Mouse (Mus musculus) heart, embryonic 16.5 days (tissue): ENCODE results near the gene Uhrf1. TPM values are rescaled to one million over a fixed set of nuclear protein-coding genes. Genes with fewer than 3 reads are reported as not detected.

Experiments
- ATAC-seq: fragments of 200-750 bp; cut with Nextera tagmentation; replicated peaks from 2 replicates; pipeline ENCODE4 v1.8.0; 2017; ENCODE audit warnings: moderate number of reproducible peaks; ENCODE audit not compliant: insufficient read depth, low FRiP score; ENCODE audit errors: extremely low read depth
- H3K27ac ChIP-seq: fragments of 300-500 bp; sonication (generic); 2 replicates; pipeline ENCODE4 v1.5.1; 2014; ENCODE audit warnings: mild to moderate bottlenecking, low read length, control low read depth, moderate library complexity
- H3K27me3 ChIP-seq: fragments of 300-500 bp; sonication (generic); 2 replicates; pipeline ENCODE4 v1.6.1; 2014; ENCODE audit warnings: low read length, mixed read lengths; ENCODE audit not compliant: control insufficient read depth, insufficient read depth
- H3K36me3 ChIP-seq: fragments of 300-500 bp; sonication (generic); 2 replicates; pipeline ENCODE4 v1.6.1; 2014; ENCODE audit not compliant: control insufficient read depth, insufficient read depth
- H3K4me1 ChIP-seq: fragments of 300-500 bp; sonication (generic); 2 replicates; pipeline ENCODE4 v1.6.1; 2014; ENCODE audit warnings: low read length, mixed read lengths; ENCODE audit not compliant: control insufficient read depth, insufficient read depth
- H3K4me2 ChIP-seq: fragments of 300-500 bp; sonication (generic); 2 replicates; pipeline ENCODE4 v1.6.1; 2014; ENCODE audit warnings: low read depth, mild to moderate bottlenecking, control low read depth, low read length
- H3K4me3 ChIP-seq: fragments of 300-500 bp; sonication (generic); 2 replicates; pipeline ENCODE4 v1.5.1; 2014; ENCODE audit warnings: mild to moderate bottlenecking, control low read depth, low read length
- H3K9ac ChIP-seq: fragments of 300-500 bp; sonication (generic); 2 replicates; pipeline ENCODE4 v1.6.1; 2014; ENCODE audit warnings: low read length, control low read depth
- H3K9me3 ChIP-seq: fragments of 300-500 bp; sonication (generic); replicated peaks from 2 replicates; pipeline ENCODE4 v1.6.1; 2016; ENCODE audit warnings: low read length; ENCODE audit not compliant: control insufficient read depth
- WGBS: fragments of 180-500 bp; shearing (Covaris S2); extraction: QIAGEN DNeasy Blood & Tissue Kit; methylation state at CpG from one replicate; pipeline ENCODE4 v1.1.7; 2014; 5-methylcytosine and 5-hydroxymethylcytosine counted together
- polyA plus RNA-seq: library from polyadenylated mRNA; unstranded; fragments of >200 nt; fragmentation: Nextera tagmentation; extraction: Ambion mirVana; gene quantifications from 2 replicates; pipeline ENCODE4 v1.2.1, GENCODE M21; 2015

Gene Uhrf1
- polyA plus RNA-seq, 1 experiment from 2014 or later = 94.0 TPM

DNA sequence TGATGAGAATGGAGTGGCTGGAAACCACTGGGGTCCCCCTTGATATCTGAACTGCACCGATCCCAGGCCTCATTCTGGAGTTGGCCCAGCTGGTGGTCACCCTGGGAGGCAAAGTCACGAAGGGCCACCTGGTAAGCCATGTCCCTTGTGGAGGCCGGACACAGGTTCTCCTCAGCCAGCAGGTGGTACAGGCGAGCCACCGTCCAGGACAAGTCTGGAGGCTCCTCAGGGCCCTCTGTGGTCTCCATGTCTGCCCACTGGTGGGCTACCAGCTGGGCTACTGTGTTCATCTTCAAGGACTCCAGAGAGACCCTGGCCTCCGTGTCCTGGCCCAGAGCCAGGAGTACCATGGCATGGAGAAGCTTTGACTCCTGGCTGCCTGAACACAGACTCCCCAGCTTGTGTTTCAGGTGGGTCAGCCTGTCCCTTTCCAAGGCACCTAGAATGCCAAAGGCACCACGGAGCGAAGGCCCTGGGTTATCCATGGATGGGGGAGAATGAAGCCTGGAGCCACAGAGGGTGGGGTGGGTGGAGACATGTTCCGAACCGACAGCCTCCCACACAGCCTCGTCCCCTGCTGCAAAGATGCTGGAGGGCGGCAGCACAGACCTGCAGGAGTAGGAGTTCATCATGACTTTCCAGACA, 31.4 kb upstream of the Uhrf1 start:
- H3K4me2 ChIP-seq = no peak overlapping the region
- no peak for ATAC-seq
- 86% methylated on average over 12 of the region's 12 CpGs for WGBS

DNA sequence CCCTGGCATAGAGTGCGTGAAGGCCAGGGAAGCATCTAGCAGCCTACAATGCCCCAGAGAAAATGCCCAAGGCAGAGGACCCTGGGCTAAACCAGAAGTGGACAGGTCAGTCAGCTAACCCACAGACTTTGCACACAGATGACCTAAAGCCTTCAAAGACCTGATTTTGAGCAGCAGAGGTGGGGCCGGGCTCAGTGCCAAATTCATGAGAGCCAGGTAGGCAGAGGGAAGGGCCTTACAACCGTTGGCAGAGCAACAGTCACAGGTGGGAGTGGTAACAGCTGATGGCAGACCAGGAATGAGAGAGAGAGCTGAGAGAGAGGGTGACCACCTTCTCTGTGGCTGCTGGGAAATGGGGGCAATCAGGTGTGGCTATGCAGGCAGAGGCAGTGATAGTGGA, 30.5 kb upstream of the Uhrf1 start:
- ATAC-seq = no peak
- Histone ChIP-seq H3K4me2 (no peak overlapping the region), H3K9ac (no peak overlapping the region), H3K27ac (no peak overlapping the region), H3K4me1 (peaks cover 25% of the 10 kb centered on the region), H3K9me3 (no peaks in the 10 kb centered on the region), H3K4me3 (no peak overlapping the region), H3K27me3 (no peaks in the 10 kb centered on the region), H3K36me3 (peaks cover 22% of the 10 kb centered on the region)
- WGBS = 67% methylated on average over 3 of the region's 3 CpGs

More for the DNA sequence above, 31.4 kb upstream of the Uhrf1 start:
- H3K9me3 ChIP-seq = no peaks in the 10 kb centered on the region
- no peak overlapping the region; the same call in 1 of the 2 replicates for H3K9ac ChIP-seq
- H3K27me3 ChIP-seq = no peaks in the 10 kb centered on the region
- no peak overlapping the region for H3K27ac ChIP-seq
- peaks cover 22% of the 10 kb centered on the region for H3K36me3 ChIP-seq
- no peak overlapping the region for H3K4me3 ChIP-seq
- H3K4me1 ChIP-seq = peaks cover 17% of the 10 kb centered on the region

DNA sequence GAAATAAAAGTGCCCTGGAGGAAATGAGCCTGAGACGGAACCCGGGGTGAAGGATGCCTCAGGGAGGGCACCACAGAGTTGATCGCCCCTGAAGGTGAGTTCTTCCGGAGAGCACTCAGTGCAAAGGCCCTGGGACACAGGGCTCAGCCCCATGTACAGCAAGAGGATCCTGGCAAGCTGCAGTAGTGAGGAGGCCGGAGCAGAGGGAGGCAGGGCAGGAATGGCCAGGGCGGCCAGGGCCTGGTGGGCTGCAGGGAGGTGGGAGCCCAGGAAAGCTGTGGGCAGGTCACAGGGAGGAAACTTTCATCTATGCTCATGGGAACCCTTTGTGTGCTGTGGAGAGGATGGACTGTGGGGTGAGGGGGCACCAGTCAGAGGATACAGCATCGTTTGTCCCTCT, 29.6 kb upstream of the Uhrf1 start:
- Histone ChIP-seq H3K4me1 (peaks cover 30% of the 10 kb centered on the region), H3K27me3 (no peaks in the 10 kb centered on the region), H3K9me3 (no peaks in the 10 kb centered on the region), H3K4me3 (no peak overlapping the region), H3K9ac (no peak overlapping the region), H3K36me3 (peaks cover 23% of the 10 kb centered on the region), H3K27ac (no peak overlapping the region), H3K4me2 (no peak overlapping the region)
- 80% methylated on average over 7 of the region's 7 CpGs for WGBS
- ATAC-seq = no peak

DNA sequence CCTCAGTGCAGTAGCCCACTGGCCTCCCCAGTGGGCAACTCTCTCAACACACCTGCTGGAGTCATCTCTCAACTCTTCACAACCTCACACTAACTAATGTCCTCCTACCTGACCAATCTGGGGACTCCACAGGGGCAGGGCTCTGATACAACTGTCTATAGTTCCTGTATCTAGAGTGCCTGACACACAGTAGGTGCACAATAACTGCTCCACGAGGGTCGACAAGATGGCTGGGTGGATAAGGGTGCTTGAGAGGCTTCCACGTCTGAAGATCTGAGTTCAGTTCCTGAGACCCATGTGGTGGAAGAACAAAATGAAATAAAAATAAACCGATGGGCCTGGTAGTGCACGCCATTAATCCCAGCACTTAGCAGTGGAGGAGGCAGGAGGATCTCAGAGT, 29.1 kb upstream of the Uhrf1 start:
- H3K9ac ChIP-seq = no peak overlapping the region
- H3K27ac ChIP-seq = no peak overlapping the region
- H3K4me2 ChIP-seq = no peak overlapping the region
- peaks cover 27% of the 10 kb centered on the region for H3K36me3 ChIP-seq
- WGBS = 81% methylated on average over 5 of the region's 5 CpGs
- no peak for ATAC-seq
- H3K27me3 ChIP-seq = no peaks in the 10 kb centered on the region
- peaks cover 30% of the 10 kb centered on the region for H3K4me1 ChIP-seq
- no peaks in the 10 kb centered on the region for H3K9me3 ChIP-seq
- no peak overlapping the region for H3K4me3 ChIP-seq

DNA sequence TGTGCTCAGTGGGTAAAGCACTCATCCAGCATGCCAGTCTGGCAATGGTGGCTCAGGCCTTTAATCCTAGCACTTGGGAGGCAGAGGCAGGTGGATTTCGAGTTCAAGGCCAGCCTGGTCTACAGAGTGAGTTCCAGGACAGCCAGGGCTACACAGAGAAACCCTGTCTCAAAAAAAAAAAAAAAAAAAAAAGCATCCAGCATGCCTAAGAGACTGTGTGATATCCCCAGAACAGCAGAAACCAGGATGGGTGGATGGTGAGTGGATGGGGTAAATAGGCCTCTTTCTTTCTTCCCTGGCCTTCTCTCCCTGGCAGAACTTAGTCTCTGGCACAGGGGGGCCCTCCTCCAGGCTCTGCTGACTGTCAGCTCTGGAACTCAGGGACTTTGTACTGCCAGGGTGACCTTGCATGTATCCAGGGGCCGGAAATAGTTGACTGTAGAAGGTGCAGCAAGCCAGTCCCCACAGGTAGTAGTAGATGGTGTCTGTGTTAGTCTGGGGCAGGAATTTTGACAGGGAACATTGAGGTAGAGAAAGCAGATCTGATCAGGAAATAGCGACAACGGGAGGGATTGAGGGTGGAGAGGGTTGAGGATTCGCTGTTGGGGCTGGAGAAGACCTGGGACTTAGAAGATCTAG, 27.2 kb upstream of the Uhrf1 start:
- peak overlapping the region; percentile 95 for H3K27ac ChIP-seq
- no peaks in the 10 kb centered on the region for H3K27me3 ChIP-seq
- peak overlapping the region; percentile 81 for H3K4me2 ChIP-seq
- peak; percentile 30 for ATAC-seq
- 10% methylated on average over 5 of the region's 5 CpGs for WGBS
- H3K4me1 ChIP-seq = peaks cover 29% of the 10 kb centered on the region
- peak overlapping the region; percentile 84 for H3K4me3 ChIP-seq
- peak overlapping the region; percentile 94 for H3K9ac ChIP-seq
- peaks cover 19% of the 10 kb centered on the region for H3K36me3 ChIP-seq
- no peaks in the 10 kb centered on the region for H3K9me3 ChIP-seq

DNA sequence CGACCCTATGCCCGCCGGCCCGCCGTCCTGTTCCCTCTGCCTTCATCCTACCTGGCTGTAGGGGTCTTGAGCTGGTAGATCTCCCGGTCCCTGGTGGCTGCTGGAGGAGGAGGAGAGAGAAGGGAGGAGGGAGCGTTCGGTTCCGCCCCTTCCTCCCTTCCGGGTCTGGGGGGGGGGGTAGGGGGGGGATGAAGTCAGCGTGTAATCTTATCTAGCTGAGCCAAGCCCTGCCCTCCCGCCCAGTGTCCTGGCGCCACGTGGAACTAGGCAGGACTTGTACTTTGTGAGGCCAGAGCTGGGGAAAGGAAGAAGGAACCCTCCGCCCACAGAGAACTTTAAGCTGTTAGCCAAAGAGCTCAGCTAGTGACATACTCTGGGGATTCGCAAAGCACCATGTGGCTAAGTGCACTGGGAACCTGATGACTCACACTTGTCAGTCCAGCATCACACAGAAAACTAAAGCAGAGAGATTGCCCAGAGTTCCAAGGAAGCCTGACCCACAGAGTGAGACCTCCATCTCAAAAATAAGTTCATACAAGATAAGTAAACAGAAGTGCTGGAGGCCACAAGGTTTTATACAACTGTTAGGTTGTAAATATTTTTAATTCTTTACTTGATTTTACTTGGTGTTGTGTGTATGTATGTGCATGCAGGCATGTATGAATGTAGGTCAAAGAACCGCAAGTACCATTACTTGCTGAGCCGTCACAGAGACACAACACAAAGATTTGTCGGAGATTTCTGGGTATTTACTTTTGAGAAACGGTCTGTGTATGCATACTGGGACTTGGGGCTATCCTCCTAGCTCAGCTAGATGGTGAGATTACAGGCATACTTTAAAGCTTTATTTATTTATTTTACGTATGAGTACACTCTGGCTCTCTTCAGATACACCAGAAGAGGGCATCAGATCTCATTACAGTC, 26.2 kb upstream of the Uhrf1 start, which contains the start of gene Ticam1:
Gene Ticam1, minus strand, starts transcription at position 144 of the 924 bp plus-strand sequence.
- H3K36me3 ChIP-seq = peaks cover 20% of the 10 kb centered on the region

DNA sequence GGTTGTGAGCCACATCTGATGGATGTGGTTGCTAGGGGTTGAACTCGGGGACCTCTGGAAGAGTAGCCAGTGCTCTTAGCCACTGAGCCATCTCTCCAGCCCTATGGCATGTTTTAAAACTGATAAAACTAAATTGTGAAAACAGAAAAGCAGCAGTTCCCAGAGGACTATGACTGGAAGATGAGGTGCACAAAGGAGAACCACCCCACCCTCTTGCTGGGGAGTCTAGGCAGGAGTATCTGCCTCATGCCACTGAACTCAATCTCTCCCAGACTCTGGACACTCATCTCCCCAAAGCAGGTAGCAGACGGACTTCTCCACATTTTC, 25.6 kb upstream of the Uhrf1 start:
- Histone ChIP-seq H3K4me2 (peak overlapping the region; percentile 81), H3K4me1 (peaks cover 29% of the 10 kb centered on the region), H3K9me3 (no peaks in the 10 kb centered on the region; the same call in 1 of the 2 replicates), H3K36me3 (peaks cover 20% of the 10 kb centered on the region), H3K9ac (peak overlapping the region; percentile 51; the same call in 1 of the 2 replicates), H3K4me3 (peak overlapping the region; percentile 84), H3K27ac (peak overlapping the region; percentile 94), H3K27me3 (no peaks in the 10 kb centered on the region)
- no peak for ATAC-seq
- 28% methylated on average over 2 of the region's 2 CpGs for WGBS

More for the DNA sequence above, 26.2 kb upstream of the Uhrf1 start, which contains the start of gene Ticam1:
- no peaks in the 10 kb centered on the region; the same call in 1 of the 2 replicates for H3K9me3 ChIP-seq
- peaks cover 29% of the 10 kb centered on the region for H3K4me1 ChIP-seq
- H3K4me2 ChIP-seq = peak within 1 kb of the TSS; percentile 81
- peak; percentile 92 for ATAC-seq
- peak within 1 kb of the TSS; percentile 84 for H3K4me3 ChIP-seq
- no peaks in the 10 kb centered on the region for H3K27me3 ChIP-seq
- 2% methylated on average over 21 of the region's 21 CpGs for WGBS
- peak within 1 kb of the TSS; percentile 95 for H3K27ac ChIP-seq
- H3K9ac ChIP-seq = peak within 1 kb of the TSS; percentile 94

DNA sequence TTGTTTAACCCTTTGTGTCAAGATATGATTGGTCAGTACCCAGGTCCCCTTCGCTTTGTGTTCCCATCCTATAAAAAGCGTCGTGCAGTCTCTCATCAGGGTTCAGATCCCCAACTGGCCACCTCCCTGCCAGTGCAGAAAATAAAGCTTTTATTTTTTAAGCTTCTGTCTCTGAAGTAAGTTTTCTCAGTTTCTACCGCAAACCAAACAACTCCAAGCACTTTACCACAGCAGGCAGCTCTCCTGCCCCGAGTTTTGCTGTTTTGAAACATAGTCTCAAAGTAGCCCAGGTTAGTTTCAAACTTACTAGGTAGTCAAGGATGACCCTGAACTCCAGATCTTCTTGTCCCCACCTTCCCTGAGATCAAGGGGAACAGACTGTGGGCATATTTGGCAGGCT, 24.8 kb upstream of the Uhrf1 start:
- Histone ChIP-seq H3K4me3 (no peak overlapping the region), H3K36me3 (peaks cover 22% of the 10 kb centered on the region)
- no peak for ATAC-seq

More for the DNA sequence above, 24.8 kb upstream of the Uhrf1 start:
- 87% methylated on average over 5 of the region's 5 CpGs for WGBS
- Histone ChIP-seq H3K4me1 (peaks cover 23% of the 10 kb centered on the region), H3K4me2 (no peak overlapping the region), H3K27ac (peak overlapping the region; percentile 94), H3K9me3 (no peaks in the 10 kb centered on the region; the same call in 1 of the 2 replicates), H3K27me3 (no peaks in the 10 kb centered on the region), H3K9ac (peak overlapping the region; percentile 35; the same call in 1 of the 2 replicates)
